Mouse (Mus musculus) kidney, postnatal 14 days (tissue): ENCODE measurements at regions not wholly inside any gene's neighbourhood (a gene's known extent, or its start where the extent isn't known, plus 50 kb on each side); places are given as distances from the start of the nearest gene placed in this dataset.

Experiments used
- DNase-seq: peaks from one replicate; pipeline ENCODE4 v3.0.0; 2022; ENCODE audit warnings: mixed read lengths

- peak; percentile 66 for DNase-seq
These were observed 57.2 kb upstream of the Unc5b start for GRCm38 (mm10) chr10:60888541-60888940.

- DNase-seq: no peak
These were observed 54.2 kb upstream of the Unc5b start for GRCm38 (mm10) chr10:60885348-60886275.

GRCm38 (mm10) chr10:60884806-60885205 lies 53.4 kb upstream of the Unc5b start:
- DNase-seq: no peak
